Mouse (Mus musculus): Measurements from ENCODE around the gene Myl6. TPM values are rescaled to one million over a fixed set of nuclear protein-coding genes. Genes with fewer than 3 reads are reported as not detected.
A peak's percentile ranks its signal among the peaks of the same experiment; 100 is the strongest.

The Myl6 gene
- 445 and 566 TPM in 2 replicates for polyA plus RNA-seq (2012; rRNA removed)

GRCm38 (mm10) chr10:128493695-128494666 lies at the start of gene Myl6:
Myl6 (minus strand) TSS chr10:128494145.
- under 1% methylated on average over 45 of the region's 45 CpGs for WGBS

GRCm38 (mm10) chr10:128543100-128543499 lies 49.2 kb upstream of the Myl6 start:
- Histone ChIP-seq H3K4me3 (ENCODE audit: control insufficient read depth, insufficient read depth, low read length) (no peak overlapping the region), H3K27ac (ENCODE audit: control insufficient read depth, insufficient read depth, low read length) (no peak overlapping the region), H3K27me3 (ENCODE audit: control insufficient read depth, insufficient read depth, low read length) (no peaks in the 10 kb centered on the region), H3K36me3 (ENCODE audit: control insufficient read depth, insufficient read depth, low read length) (peaks cover 19% of the 10 kb centered on the region), H3K4me1 (replicated peaks; ENCODE audit: control insufficient read depth, insufficient read depth, low read length) (0 out of 2 replicates have a peak, but pooled peaks cover 2% of the 10 kb centered on the region)
- 93% methylated on average over 2 of the region's 2 CpGs for WGBS
- DNase-seq: no peak
- no peak for TF ChIP-seq POLR2A (IDR thresholded peaks at IDR 0.05; ENCODE audit: control insufficient read depth, extremely low read depth, insufficient read depth, low read length, poor library complexity)
- TF ChIP-seq CTCF (IDR thresholded peaks at IDR 0.05; ENCODE audit: borderline replicate concordance, control insufficient read depth, extremely low read depth, insufficient read depth, low read length, poor library complexity): no peak

More at GRCm38 (mm10) chr10:128493695-128494666, at the start of gene Myl6:
- Histone ChIP-seq H3K4me1 (replicated peaks; ENCODE audit: control insufficient read depth, insufficient read depth, low read length) (peaks cover 33% of the 10 kb centered on the region), H3K27ac (ENCODE audit: control insufficient read depth, insufficient read depth, low read length) (peak within 1 kb of the TSS; percentile 87), H3K4me3 (ENCODE audit: control insufficient read depth, insufficient read depth, low read length) (peak within 1 kb of the TSS; percentile 96), H3K27me3 (ENCODE audit: control insufficient read depth, insufficient read depth, low read length) (no peaks in the 10 kb centered on the region), H3K36me3 (ENCODE audit: control insufficient read depth, insufficient read depth, low read length) (peaks cover 23% of the 10 kb centered on the region)
- peak; percentile 96 for DNase-seq
- peak; percentile 57; the same call in 1 of the 2 replicates for TF ChIP-seq CTCF (IDR thresholded peaks at IDR 0.05; ENCODE audit: borderline replicate concordance, control insufficient read depth, extremely low read depth, insufficient read depth, low read length, poor library complexity)
- peak; percentile 94 for TF ChIP-seq POLR2A (IDR thresholded peaks at IDR 0.05; ENCODE audit: control insufficient read depth, extremely low read depth, insufficient read depth, low read length, poor library complexity)

- no peak overlapping the region for H3K27ac ChIP-seq (ENCODE audit: control insufficient read depth, insufficient read depth, low read length)
- no peak for TF ChIP-seq POLR2A (IDR thresholded peaks at IDR 0.05; ENCODE audit: control insufficient read depth, extremely low read depth, insufficient read depth, low read length, poor library complexity)
- no peak for TF ChIP-seq CTCF (IDR thresholded peaks at IDR 0.05; ENCODE audit: borderline replicate concordance, control insufficient read depth, extremely low read depth, insufficient read depth, low read length, poor library complexity)
- H3K36me3 ChIP-seq (ENCODE audit: control insufficient read depth, insufficient read depth, low read length): peaks cover 2% of the 10 kb centered on the region; the same call in 1 of the 2 replicates
- H3K4me1 ChIP-seq (replicated peaks; ENCODE audit: control insufficient read depth, insufficient read depth, low read length): peaks cover 4% of the 10 kb centered on the region
- no peak overlapping the region for H3K4me3 ChIP-seq (ENCODE audit: control insufficient read depth, insufficient read depth, low read length)
- DNase-seq: no peak
- 100% methylated on average over 1 of the region's 1 CpGs for WGBS
- H3K27me3 ChIP-seq (ENCODE audit: control insufficient read depth, insufficient read depth, low read length): no peaks in the 10 kb centered on the region
Measured at GRCm38 (mm10) chr10:128538340-128538870, 44.5 kb upstream of the Myl6 start.

- Histone ChIP-seq H3K36me3 (ENCODE audit: control insufficient read depth, insufficient read depth, low read length) (no peaks in the 10 kb centered on the region), H3K4me1 (replicated peaks; ENCODE audit: control insufficient read depth, insufficient read depth, low read length) (peaks cover 4% of the 10 kb centered on the region), H3K4me3 (ENCODE audit: control insufficient read depth, insufficient read depth, low read length) (no peak overlapping the region), H3K27ac (ENCODE audit: control insufficient read depth, insufficient read depth, low read length) (peak overlapping the region; percentile 29; the same call in 1 of the 2 replicates), H3K27me3 (ENCODE audit: control insufficient read depth, insufficient read depth, low read length) (no peaks in the 10 kb centered on the region)
- 12% methylated on average over 18 of the region's 18 CpGs for WGBS
- peak; percentile 92 for DNase-seq
- peak; percentile 73; the same call in 1 of the 2 replicates for TF ChIP-seq CTCF (IDR thresholded peaks at IDR 0.05; ENCODE audit: borderline replicate concordance, control insufficient read depth, extremely low read depth, insufficient read depth, low read length, poor library complexity)
- no peak for TF ChIP-seq POLR2A (IDR thresholded peaks at IDR 0.05; ENCODE audit: control insufficient read depth, extremely low read depth, insufficient read depth, low read length, poor library complexity)
Measured at GRCm38 (mm10) chr10:128536266-128536940, 42.5 kb upstream of the Myl6 start.

- peaks cover 4% of the 10 kb centered on the region for H3K4me1 ChIP-seq (replicated peaks; ENCODE audit: control insufficient read depth, insufficient read depth, low read length)
- H3K4me3 ChIP-seq (ENCODE audit: control insufficient read depth, insufficient read depth, low read length): no peak overlapping the region
- peak overlapping the region; percentile 40; the same call in 1 of the 2 replicates for H3K27ac ChIP-seq (ENCODE audit: control insufficient read depth, insufficient read depth, low read length)
- TF ChIP-seq POLR2A (IDR thresholded peaks at IDR 0.05; ENCODE audit: control insufficient read depth, extremely low read depth, insufficient read depth, low read length, poor library complexity) (no peak), CTCF (IDR thresholded peaks at IDR 0.05; ENCODE audit: borderline replicate concordance, control insufficient read depth, extremely low read depth, insufficient read depth, low read length, poor library complexity) (no peak)
- H3K36me3 ChIP-seq (ENCODE audit: control insufficient read depth, insufficient read depth, low read length): no peaks in the 10 kb centered on the region
- no peaks in the 10 kb centered on the region for H3K27me3 ChIP-seq (ENCODE audit: control insufficient read depth, insufficient read depth, low read length)
- no peak for DNase-seq
- WGBS: 33% methylated on average over 4 of the region's 4 CpGs
Measured at GRCm38 (mm10) chr10:128535624-128536265, 41.8 kb upstream of the Myl6 start.
